Mouse (Mus musculus): Measurements from ENCODE around the gene Htra1.

DNA sequence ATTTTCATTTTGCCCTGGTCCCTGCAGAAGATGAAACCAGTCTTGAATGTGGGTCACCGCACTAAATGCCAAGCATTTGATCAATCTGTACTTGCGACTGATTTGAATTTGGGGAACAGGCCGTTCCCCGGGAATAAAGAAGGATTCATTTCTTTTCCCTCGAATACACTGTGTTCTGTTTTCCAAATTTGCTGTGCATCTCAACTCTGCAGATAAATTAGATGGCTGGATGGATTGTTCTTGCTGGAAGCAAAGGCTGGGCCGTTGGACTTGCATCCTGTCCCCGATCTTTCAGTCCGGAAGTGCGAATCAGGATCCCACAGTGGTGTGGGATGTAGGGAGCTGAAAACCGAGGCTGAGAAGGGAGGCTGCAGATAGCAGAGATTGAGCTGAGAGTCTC lies 17.5 kb downstream of the Htra1 start:
- no peak for TF ChIP-seq GATA1 (IDR thresholded peaks at IDR 0.05; ENCODE audit: borderline replicate concordance, low read length)
- TF ChIP-seq FLI1 (IDR thresholded peaks at IDR 0.05; ENCODE audit: low read length), result no peak

Data from megakaryocyte, embryonic 14.5 days (primary cell).